Mouse (Mus musculus): Measurements from ENCODE around the gene Jade1. TPM values are rescaled to one million over a fixed set of nuclear protein-coding genes. Genes with fewer than 3 reads are reported as not detected.
A peak's percentile ranks its signal among the peaks of the same experiment; 100 is the strongest.

Jade1 gene
- total RNA-seq, 2 experiments from 2014 or later, result 35.4 to 42.4 TPM

DNA sequence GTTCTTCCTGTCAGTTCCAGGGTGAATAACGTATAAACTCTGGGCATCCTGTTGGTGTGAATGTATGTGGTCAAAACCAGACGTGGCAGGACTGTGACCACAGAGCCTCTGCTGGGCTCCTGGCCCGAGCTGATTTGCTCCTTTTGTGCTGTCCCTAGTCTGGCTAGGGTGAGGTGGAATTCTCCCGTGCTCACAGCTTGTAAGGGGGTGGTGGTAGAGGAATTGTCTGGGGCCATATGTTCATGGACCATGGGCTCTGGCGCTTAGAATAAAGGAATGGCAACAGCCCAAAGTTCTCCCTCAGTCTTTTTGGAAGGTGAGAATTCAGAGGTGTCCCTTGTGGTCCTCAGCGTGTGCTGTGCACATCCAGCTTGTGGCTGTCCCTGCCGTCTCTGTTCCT, 37.3 kb downstream of the Jade1 start:
- no peak for DNase-seq
- intact Hi-C loops (cut with DNase I), result loop anchor here (5.0 to 10.0 kb wide), 3 partner anchors 368 to 638 kb away; no protein-coding TSS in a partner anchor

DNA sequence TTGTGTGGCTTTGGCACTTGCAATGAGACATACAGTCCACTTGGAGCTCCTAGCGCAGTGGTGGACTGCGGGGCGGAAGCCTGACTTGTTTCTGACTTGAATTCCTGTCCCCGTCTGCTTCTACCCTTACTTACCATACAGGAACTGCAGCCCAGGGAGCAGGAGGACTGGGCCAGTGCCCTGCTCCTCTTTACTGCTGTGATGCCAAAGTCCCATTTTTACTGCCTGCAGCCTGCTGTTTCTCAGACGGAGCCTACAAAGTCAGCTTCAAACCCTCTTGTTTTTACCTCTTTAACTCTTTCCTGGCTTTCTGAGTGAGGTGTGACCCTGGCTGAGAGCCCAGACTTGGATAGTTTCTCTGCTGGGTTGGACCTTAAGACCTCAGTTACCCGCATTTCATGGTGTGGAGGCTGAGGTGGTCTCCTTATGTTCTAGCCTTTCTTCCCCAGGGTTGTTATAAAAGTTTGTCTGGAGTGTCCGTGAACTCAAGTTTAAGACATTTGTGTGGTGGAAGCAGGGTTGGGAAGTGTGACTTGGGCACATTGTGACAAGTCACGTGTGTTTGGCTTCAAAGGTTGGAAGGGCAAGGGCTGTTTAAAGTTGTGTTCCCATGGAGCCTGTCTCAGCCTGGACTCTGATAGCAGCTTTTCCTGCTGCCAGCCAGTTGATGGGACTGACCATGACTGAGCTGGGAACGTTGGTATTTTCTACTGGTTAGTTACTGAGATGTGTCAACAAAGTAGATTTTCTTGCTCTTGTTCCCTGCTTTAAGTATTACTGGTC, 38.8 kb downstream of the Jade1 start:
- intact Hi-C loops (cut with DNase I), result loop anchor here (5.0 to 10.0 kb wide), 3 partner anchors 369 to 639 kb away; no protein-coding TSS in a partner anchor
- peak in 1 of 2 experiments; percentile 46 for DNase-seq

DNA sequence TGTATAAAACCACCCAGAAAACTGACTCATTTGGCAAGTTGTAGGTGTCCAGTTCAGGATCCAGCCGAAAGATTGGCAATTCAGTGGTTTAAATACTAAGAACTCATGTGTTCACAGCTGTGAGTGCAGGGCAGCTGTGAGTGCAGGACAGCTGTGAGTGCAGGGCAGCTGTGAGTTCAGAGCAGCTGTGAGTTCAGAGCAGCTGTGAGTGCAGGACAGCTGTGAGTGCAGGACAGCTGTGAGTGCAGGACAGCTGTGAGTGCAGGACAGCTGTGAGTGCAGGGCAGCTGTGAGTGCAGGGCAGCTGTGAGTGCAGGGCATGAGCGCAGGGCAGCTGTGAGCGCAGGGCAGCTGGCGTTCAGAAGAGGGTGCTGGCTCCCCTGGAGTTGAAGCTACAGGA, 39.5 kb downstream of the Jade1 start:
- intact Hi-C loops (cut with DNase I), result loop anchor here (10.0 kb wide), 2 partner anchors 370 to 640 kb away; no protein-coding TSS in a partner anchor
- no peak for DNase-seq

DNA sequence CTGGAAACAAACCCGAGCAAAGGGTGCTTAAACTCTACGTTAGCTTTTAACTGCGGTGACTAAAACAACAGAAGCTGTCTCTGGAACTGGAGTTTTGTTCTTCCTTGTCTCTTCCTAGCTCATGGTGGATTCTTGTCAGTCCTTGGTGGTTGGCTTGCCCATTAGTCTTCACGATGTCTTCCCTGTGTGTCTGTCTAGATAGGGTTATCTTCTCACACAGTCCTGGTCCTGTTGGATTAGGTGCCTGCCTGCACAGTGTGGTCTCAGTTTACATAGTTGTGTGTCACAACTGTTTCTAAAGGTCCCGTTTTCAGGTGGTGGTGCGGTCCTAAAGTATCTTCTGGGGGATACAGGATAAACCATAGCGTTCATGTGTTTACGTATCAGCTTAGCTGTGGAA, 41.5 kb downstream of the Jade1 start:
- DNase-seq, result no peak
- intact Hi-C loops (cut with DNase I), result loop anchor here (10.0 kb wide), 2 partner anchors 372 to 642 kb away; no protein-coding TSS in a partner anchor

DNA sequence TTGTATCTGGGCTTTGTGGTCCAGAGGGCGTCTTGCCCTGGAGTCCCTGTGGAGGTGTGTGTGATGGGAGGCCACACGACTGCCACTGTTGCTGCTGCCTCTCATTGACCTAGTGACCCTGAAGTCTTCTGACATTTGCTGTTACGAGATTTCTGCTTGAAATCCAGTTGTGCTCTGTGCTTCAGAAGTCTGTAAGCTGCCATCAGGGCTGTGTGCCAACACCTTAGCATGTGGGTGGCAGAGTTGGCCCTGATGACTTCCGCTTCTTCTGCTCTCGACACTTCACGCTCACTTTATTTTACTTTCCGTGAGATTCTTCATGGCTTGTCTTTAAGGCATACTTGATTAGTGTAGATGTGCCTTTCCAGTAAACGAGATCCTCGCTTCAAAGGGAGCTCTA, 42.9 kb downstream of the Jade1 start:
- intact Hi-C loops (cut with DNase I), result loop anchor here (10.0 kb wide), 2 partner anchors 374 to 644 kb away; no protein-coding TSS in a partner anchor

DNA sequence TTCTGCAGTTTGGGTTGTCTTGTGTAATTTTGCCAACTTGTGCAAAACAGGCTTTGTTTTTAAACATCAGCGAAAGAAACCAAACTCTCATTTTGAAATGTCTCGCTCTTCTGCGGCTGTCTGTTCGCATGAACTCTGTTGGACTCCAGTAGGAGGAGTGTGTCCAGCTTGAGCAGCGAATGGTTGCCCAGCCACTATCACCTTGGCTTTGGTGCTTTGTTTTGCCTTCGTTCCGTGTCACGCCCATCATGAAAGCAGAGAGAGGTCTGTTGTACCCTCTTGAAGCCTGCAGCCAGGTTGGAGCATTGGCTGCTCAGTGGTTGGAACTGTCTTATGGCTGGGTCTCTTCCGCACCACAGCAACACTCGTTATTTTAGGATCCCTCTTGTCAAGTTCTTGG, 43.7 kb downstream of the Jade1 start:
- DNase-seq, result peak in 1 of 2 experiments; percentile 54
- intact Hi-C loops (cut with DNase I), result loop anchor here (10.0 kb wide), 2 partner anchors 374 to 644 kb away; no protein-coding TSS in a partner anchor

More for the DNA sequence above, 42.9 kb downstream of the Jade1 start:
- DNase-seq, result no peak

DNA sequence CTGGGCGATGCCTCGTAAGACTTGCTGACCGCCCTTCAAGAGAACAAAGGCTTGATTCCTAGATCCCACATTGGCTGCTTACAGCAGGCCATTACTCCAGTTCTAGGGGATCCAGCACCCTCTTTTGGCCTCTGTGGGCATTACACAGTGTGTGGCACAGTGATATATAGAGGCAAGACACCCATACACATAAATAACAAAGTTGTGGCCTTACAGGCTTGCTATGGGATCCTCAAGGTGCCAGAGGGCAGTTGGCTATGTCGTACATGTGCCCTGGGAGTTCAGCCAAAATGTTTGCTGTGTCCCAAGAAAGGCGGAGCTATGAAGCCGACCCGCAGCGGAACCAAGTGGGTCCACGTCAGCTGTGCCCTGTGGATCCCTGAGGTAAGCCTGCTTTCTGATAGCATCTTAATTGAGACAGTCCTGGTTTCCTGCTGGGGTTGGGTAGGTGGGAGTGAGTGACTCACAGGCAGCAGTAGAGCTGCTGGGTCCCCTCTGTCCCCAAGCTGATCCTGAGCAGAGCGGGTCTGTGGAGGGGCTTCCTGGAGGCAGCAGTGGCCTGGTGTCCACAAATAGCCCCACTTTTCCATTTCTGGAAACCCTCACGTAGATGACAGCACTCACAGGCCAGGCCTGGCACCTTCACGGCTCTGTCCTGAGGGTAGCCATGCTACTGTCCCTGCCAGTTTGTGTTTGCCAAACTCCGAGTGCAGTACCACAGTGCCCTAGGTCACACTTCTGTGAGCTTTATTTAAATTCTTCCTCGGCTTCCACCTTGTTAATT, 44.5 kb downstream of the Jade1 start:
- peak; percentile 79 to 81 for DNase-seq
- intact Hi-C loops (cut with DNase I), result loop anchor here (5.0 to 10.0 kb wide), 3 partner anchors 33 to 645 kb away; no protein-coding TSS in a partner anchor

DNA sequence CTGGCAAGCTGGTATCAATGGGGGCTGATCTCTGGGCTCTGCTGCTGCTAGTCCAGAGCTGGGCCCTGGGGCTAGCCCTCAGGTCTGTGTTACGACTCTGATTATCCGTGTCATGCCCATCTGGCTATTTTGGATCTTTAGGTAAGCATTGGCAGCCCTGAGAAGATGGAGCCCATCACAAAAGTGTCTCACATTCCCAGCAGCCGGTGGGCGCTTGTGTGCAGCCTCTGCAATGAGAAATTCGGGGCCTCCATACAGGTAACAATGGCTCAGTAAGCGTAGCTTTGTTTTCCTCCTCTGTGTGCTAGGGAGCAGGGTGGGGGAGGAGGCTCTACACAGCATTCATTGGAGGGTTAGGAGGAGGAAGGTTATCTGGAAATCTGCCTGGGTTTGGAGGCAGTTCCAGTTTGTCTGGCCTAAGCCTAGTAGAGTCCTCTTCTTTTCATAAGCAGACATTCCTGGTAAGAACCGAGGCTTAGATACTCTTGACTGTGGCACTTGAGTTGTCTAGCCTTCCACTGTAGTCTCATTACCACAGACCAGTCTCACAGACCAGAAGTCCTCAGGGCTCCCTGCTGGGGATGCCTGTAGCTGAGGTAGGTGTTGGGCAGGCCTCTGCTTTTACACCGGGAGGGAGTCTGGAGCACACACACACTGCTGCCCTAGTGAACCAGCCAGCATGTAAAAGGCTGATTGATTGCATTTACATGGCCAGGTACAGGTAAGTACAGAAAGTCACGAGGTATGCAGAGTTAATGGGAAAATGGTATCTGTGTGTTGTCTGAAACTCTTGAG, 45.9 kb downstream of the Jade1 start:
- intact Hi-C loops (cut with DNase I), result loop anchor here (5.0 kb wide), 1 partner anchor 34 kb away; no protein-coding TSS in a partner anchor
- DNase-seq, result no peak

DNA sequence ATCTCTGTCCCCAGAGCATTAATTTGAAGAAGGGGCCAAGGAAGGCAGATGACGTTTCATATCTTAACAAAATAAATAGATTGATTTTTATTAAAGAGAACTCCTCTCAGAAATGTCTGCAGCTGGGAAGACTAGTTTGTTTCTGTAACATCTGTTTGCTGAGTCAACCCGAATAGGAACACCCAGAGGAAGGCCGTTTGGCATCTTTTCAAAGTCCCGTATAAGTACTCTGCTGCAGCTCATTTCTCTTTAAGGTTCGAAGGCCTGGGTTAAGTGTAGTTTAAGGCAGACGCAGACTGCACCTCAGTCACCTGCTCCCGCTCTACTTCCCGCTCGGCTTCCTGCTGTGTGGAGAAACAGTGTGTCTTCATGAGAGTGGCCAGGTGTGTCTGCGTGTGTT, 47.4 kb downstream of the Jade1 start:
- intact Hi-C loops (cut with DNase I), result loop anchor here (5.0 kb wide), 1 partner anchor 36 kb away; no protein-coding TSS in a partner anchor
- DNase-seq, result no peak

DNA sequence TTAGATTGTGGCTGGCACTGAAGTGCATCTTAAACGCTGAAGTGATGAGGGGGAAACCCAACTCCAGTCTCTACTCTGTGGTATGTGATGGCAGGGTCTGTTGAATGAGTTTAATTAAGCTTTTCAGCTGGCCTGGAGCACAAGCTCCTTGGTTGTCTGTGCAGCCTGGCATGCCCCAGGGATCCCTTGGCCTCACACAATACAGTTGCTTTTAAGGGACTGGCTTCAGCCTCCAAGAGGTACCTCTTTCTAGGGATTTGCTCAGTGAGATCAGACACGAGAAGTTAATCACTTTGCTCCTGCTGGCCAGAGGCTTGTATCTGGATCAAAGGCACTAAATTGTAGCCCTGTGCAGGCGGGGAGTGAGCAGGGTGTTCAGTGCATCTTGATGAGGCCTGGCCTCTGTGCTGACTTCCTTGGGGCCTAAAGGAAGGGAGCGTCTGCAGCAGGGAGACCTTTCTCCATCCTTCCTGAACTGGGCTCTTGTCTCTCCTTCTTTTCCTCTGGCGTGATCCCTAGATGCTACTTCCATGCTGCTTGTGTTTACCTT, 48.0 kb downstream of the Jade1 start:
- intact Hi-C loops (cut with DNase I), result loop anchor here (5.0 kb wide), 1 partner anchor 36 kb away; no protein-coding TSS in a partner anchor
- no peak for DNase-seq

DNA sequence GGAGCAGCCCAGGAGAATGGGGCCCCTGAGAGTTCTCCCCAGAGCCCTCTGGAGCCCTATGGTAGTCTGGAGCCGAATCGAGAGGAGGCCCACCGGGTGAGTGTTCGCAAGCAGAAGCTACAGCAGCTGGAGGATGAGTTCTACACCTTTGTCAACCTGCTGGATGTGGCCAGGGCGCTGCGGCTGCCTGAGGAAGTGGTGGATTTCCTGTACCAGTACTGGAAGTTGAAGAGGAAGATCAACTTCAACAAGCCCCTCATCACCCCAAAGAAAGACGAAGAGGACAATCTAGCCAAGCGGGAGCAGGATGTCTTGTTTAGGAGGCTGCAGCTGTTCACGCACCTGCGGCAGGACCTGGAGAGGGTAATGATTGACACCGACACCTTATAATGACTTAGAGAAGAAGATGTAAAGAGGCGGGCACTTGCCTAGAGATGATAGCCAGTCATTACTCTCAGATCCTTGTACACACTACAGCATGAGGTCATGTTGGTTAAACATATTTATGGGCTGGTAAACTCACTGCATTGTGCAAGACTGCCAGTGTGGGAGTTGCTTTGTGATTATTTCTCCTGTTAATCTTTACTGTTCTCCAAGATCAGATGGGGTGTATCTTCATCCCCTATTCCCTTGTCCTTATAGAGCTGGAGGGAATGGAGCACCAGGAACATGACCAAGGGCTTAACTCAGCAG, 49.2 kb downstream of the Jade1 start:
- intact Hi-C loops (cut with DNase I), result loop anchor here (5.0 kb wide), 2 partner anchors 37 to 422 kb away; no protein-coding TSS in a partner anchor
- DNase-seq, result no peak

DNA sequence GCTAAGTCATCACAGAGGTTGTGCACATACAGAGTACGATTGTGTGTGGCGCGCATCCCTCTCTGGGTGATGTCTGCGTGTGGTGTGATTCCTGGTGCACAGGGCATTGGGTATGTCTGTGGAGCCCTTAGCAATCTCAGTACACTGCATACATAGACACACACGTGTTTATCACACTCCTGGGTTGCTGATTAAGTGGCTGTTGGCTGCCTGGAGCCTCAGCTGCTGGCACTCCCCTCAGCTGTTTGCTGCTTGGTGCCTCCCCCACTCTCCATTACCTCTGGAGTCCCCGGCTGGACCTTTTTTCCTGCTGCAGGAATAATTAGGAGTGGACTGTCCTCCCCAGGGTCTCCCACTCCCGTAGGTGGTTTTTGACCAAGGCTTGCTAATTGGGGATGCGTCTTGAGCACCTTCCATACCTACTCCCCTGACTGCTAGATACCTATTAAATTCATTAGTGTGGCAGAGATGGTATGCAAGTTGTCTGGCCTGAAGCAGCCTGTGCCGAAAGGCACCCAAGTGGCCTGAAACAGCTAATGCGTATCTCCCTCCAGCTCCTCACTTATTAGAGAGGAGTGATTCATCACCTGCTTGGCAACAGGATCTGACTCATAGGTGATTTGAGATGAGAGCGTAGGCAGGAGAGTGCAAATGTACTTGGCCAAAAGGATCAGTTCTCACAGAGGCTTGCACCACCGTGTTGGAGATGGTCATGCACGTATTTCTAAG, 50.2 kb downstream of the Jade1 start:
- peak in 1 of 2 experiments; percentile 61 for DNase-seq
- intact Hi-C loops (cut with DNase I), result loop anchor here (2.0 to 5.0 kb wide), 2 partner anchors 15 to 423 kb away; no protein-coding TSS in a partner anchor

DNA sequence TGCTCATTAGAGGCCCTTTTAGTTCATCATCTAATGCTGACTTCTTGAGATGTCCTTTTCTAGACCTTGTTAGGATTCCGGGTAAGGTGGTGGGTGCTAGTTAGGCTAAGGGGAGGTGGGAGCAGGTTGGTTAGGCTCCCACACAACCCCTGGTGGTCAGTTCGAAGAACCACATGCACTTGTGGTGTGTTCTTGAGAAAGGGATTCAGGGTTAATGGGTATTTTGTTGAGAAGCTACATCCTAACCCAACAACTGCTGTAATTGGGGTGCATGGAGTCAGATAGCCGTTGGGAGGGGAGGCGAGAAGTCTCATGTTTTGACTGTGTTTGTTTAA, 50.8 kb downstream of the Jade1 start:
- intact Hi-C loops (cut with DNase I), result loop anchor here (2.0 to 5.0 kb wide), 2 partner anchors 15 to 424 kb away; no protein-coding TSS in a partner anchor
- no peak for DNase-seq

DNA sequence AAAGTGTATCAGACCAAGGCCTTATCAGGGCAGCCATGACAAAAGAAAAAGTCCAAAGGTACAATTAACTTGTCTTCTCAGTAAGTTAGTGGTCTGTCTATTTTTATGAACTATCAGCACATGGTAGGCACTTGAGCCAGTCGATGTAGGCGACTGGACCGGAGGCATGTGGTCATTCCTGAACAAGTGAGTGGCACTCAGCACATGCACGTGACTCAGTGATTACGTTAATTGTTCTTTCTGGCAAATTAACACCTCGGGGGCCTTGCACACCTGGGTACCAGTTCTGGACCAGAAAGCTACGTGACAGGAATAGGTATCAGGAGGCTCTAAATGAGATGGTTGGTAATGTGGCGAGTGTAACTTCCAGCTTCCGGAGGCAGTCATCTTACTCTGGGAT, 51.5 kb downstream of the Jade1 start:
- intact Hi-C loops (cut with DNase I), result loop anchor here (2.0 to 5.0 kb wide), 2 partner anchors 16 to 425 kb away; no protein-coding TSS in a partner anchor
- no peak for DNase-seq

DNA sequence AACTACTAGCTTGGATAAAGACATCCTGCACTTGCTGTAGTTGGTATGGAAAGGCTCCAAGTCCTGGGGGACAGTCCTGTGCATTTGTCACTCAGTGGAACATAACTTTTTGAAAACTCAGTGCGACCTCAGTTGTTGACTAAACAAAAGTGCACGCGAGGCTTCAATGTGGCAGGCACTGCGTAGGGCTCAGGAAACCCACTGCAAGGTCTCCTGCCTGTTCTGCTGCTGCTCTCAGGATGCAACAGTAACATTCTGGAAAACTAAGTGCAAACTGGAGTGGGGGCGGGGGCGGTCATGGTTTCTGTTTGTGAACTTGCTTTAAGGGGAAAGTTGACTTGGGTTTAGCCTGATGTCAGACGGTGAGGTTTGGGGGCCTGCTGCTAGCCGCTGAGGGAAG, 51.9 kb downstream of the Jade1 start:
- intact Hi-C loops (cut with DNase I), result loop anchor here (2.0 to 5.0 kb wide), 2 partner anchors 17 to 425 kb away; no protein-coding TSS in a partner anchor
- DNase-seq, result no peak

DNA sequence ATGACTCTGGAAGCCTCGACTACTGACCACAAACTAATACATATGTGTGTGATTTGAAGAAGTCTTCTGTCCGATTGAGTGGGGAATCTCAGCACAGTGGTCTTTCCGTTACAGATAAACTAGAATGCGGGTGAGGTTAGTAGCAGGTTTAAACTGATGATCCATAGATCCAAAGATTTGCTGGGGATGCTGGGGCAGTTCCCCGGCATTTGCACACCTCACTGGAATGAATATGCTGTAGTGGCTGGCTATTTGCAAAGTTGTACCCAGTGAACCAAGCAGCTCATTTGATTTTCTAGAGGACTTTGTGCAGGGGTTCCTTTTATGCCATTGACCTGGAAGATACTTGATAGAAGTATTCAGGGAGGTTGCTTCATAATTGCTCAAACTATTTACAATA, 53.5 kb downstream of the Jade1 start:
- DNase-seq, result no peak
- intact Hi-C loops (cut with DNase I), result loop anchor here (5.0 kb wide), 1 partner anchor 427 kb away; no protein-coding TSS in a partner anchor

DNA sequence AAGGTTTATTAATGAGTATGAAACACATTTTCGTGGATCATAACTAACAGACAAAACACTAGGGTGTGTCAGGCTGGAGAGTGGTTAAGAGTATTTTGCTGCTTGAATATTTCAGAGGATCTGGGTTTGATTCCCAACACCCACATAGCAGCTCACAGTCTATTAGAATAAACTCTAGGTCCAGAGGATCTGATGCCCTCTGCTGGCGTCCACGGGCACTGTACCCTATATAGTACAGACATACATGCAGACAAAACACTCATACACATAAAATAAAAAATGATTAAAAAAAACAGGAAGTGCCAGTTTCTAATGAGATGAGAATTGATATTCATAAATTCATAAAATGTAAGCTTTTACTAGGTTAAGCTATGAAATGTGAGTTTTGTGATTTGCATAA, 56.7 kb downstream of the Jade1 start:
- intact Hi-C loops (cut with DNase I), result no loop called here
- no peak for DNase-seq

DNA sequence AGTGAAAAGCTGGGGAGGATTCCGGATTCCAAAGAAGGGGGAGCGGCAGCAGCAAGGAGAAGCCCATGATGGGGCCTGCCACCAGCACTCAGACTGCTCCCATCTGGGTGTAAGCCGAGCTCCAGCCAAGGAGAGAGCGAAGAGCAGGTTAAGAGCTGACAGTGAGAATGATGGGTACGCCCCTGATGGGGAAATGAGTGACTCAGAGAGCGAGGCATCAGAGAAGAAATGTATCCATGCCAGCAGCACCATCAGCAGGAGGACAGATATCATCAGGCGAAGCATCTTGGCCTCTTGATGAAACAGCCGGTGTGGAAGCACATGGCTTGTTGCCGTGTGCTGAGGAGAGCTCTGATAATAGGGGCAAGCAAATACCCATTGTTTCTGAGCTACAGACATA, 58.2 kb downstream of the Jade1 start:
- intact Hi-C loops (cut with DNase I), result no loop called here
- DNase-seq, result no peak
